Mouse (Mus musculus): ENCODE results near the gene Nim1k.

DNA sequence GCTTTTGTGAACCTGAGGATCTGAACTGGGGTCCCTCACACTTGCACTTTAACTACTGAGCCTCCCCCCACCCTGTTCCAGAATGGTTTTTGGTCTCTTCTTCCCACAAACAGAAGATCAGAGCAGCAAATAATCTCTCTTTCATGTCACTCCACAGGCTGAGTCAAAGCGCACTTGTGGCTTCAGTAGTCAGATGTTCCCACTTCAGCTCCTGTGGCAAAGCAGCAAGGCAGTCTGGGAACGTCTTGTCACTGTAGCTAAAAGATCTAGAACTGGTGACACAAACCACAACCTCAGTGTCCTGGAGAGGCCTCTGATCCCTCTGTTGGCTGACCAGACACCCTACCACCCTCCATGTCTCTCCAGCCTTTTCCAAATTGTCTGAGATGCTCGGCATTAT lies 74.5 kb downstream of the Nim1k start:
- TF ChIP-seq CTCF (IDR thresholded peaks at IDR 0.05; ENCODE audit: low read depth, low read length) (no peak), TAL1 (conservative IDR thresholded peaks at IDR 0.05; ENCODE audit: low read depth, low read length) (no peak), POLR2AphosphoS5 (IDR thresholded peaks at IDR 0.05; ENCODE audit: insufficient replicate concordance, low read depth, low read length) (no peak), GATA1 (IDR thresholded peaks at IDR 0.05; ENCODE audit: borderline replicate concordance, low read length) (no peak)
